Mouse (Mus musculus): ENCODE measurements around the gene Fut1. TPM values are rescaled to one million over a fixed set of nuclear protein-coding genes. Genes with fewer than 3 reads are reported as not detected.

The Fut1 gene
- polyA plus RNA-seq (2015; fragmentation: Nextera tagmentation; extraction: Ambion mirVana) = 0.05 TPM in 1 of 2 replicates, not detected in the other

GRCm38 (mm10) chr7:45617042-45617695, at the start of gene Fut1:
Gene Fut1 (plus strand): TSS chr7:45617289.

GRCm38 (mm10) chr7:45570103-45570741, 46.9 kb upstream of the Fut1 start, which contains the start of gene Bcat2:
Gene Bcat2 (plus strand): TSS chr7:45570153.

GRCm38 (mm10) chr7:45621443-45621842, 4.4 kb downstream of the Fut1 start, which contains the start of gene Izumo1:
Gene Izumo1 (plus strand): TSS chr7:45621811.

GRCm38 (mm10) chr7:45627261-45627660, 10.2 kb downstream of the Fut1 start, which contains the start of gene Rasip1:
Gene Rasip1 (plus strand): TSS chr7:45627488.

GRCm38 (mm10) chr7:45639561-45640027, 22.5 kb downstream of the Fut1 start, which contains the start of gene Mamstr:
Gene Mamstr (plus strand): TSS chr7:45639977.

GRCm38 (mm10) chr7:45666161-45666560, 49.1 kb downstream of the Fut1 start, which contains the start of gene Fut2:
Gene Fut2 (minus strand): TSS chr7:45666394.

Other genes with a start within 250 kb of the Fut1 start
- 1.5 and 2.0 TPM in 2 replicates for gene Lin7b, start 246.7 kb upstream of the Fut1 start, polyA plus RNA-seq (2015; fragmentation: Nextera tagmentation; extraction: Ambion mirVana)
- 64.7 and 74.9 TPM in 2 replicates for gene Snrnp70, start 221.5 kb upstream of the Fut1 start, polyA plus RNA-seq (2015; fragmentation: Nextera tagmentation; extraction: Ambion mirVana)
- 3.5 and 4.7 TPM in 2 replicates for gene Kcna7, start 211.6 kb upstream of the Fut1 start, polyA plus RNA-seq (2015; fragmentation: Nextera tagmentation; extraction: Ambion mirVana)
- gene Ntf5, start 203.6 kb upstream of the Fut1 start, polyA plus RNA-seq (2015; fragmentation: Nextera tagmentation; extraction: Ambion mirVana) = 0.09 and 0.17 TPM in 2 replicates
- not detected in 2 replicates for gene Lhb, start 196.5 kb upstream of the Fut1 start, polyA plus RNA-seq (2015; fragmentation: Nextera tagmentation; extraction: Ambion mirVana)
- gene Gys1, start 182.4 kb upstream of the Fut1 start, polyA plus RNA-seq (2015; fragmentation: Nextera tagmentation; extraction: Ambion mirVana) = 90.8 and 92.1 TPM in 2 replicates
- 31.4 and 35.8 TPM in 2 replicates for gene Ruvbl2, start 179.2 kb upstream of the Fut1 start, polyA plus RNA-seq (2015; fragmentation: Nextera tagmentation; extraction: Ambion mirVana)
- 2,280 and 2,838 TPM in 2 replicates for gene Ftl1, start 157.4 kb upstream of the Fut1 start, polyA plus RNA-seq (2015; fragmentation: Nextera tagmentation; extraction: Ambion mirVana)
- gene Bax, start 150.4 kb upstream of the Fut1 start, polyA plus RNA-seq (2015; fragmentation: Nextera tagmentation; extraction: Ambion mirVana) = 74.5 and 83.5 TPM in 2 replicates
- gene Tulp2, start 135.4 kb upstream of the Fut1 start, polyA plus RNA-seq (2015; fragmentation: Nextera tagmentation; extraction: Ambion mirVana) = 0.06 and 0.12 TPM in 2 replicates
- gene Gm45808, start 130.5 kb upstream of the Fut1 start, polyA plus RNA-seq (2015; fragmentation: Nextera tagmentation; extraction: Ambion mirVana) = not detected in 2 replicates
- 7.1 and 7.2 TPM in 2 replicates for gene Dhdh, start 128.5 kb upstream of the Fut1 start, polyA plus RNA-seq (2015; fragmentation: Nextera tagmentation; extraction: Ambion mirVana)
- gene Nucb1, start 106.9 kb upstream of the Fut1 start, polyA plus RNA-seq (2015; fragmentation: Nextera tagmentation; extraction: Ambion mirVana) = 124 and 146 TPM in 2 replicates
- gene Ppp1r15a, start 91.0 kb upstream of the Fut1 start, polyA plus RNA-seq (2015; fragmentation: Nextera tagmentation; extraction: Ambion mirVana) = 19.1 and 19.6 TPM in 2 replicates
- 5.6 and 8.0 TPM in 2 replicates for gene Plekha4, start 91.0 kb upstream of the Fut1 start, polyA plus RNA-seq (2015; fragmentation: Nextera tagmentation; extraction: Ambion mirVana)
- 6.1 and 7.2 TPM in 2 replicates for gene Hsd17b14, start 62.4 kb upstream of the Fut1 start, polyA plus RNA-seq (2015; fragmentation: Nextera tagmentation; extraction: Ambion mirVana)
- gene Bcat2, start 47.1 kb upstream of the Fut1 start, polyA plus RNA-seq (2015; fragmentation: Nextera tagmentation; extraction: Ambion mirVana) = 35.4 and 88.9 TPM in 2 replicates
- gene Fgf21, start 1.8 kb upstream of the Fut1 start, polyA plus RNA-seq (2015; fragmentation: Nextera tagmentation; extraction: Ambion mirVana) = 0.18 TPM in 1 of 2 replicates, not detected in the other
- gene Izumo1, start 4.5 kb downstream of the Fut1 start, polyA plus RNA-seq (2015; fragmentation: Nextera tagmentation; extraction: Ambion mirVana) = 0.06 TPM in 1 of 2 replicates, not detected in the other
- gene Rasip1, start 10.2 kb downstream of the Fut1 start, polyA plus RNA-seq (2015; fragmentation: Nextera tagmentation; extraction: Ambion mirVana) = 10.3 and 13.9 TPM in 2 replicates
- 139 and 174 TPM in 2 replicates for gene Mamstr, start 22.7 kb downstream of the Fut1 start, polyA plus RNA-seq (2015; fragmentation: Nextera tagmentation; extraction: Ambion mirVana)
- gene Fut2, start 49.1 kb downstream of the Fut1 start, polyA plus RNA-seq (2015; fragmentation: Nextera tagmentation; extraction: Ambion mirVana) = 1.9 and 2.1 TPM in 2 replicates
- gene Ntn5, start 66.7 kb downstream of the Fut1 start, polyA plus RNA-seq (2015; fragmentation: Nextera tagmentation; extraction: Ambion mirVana) = 1.6 and 1.7 TPM in 2 replicates
- 0.33 and 0.40 TPM in 2 replicates for gene Sec1, start 77.1 kb downstream of the Fut1 start, polyA plus RNA-seq (2015; fragmentation: Nextera tagmentation; extraction: Ambion mirVana)
- gene Car11, start 82.6 kb downstream of the Fut1 start, polyA plus RNA-seq (2015; fragmentation: Nextera tagmentation; extraction: Ambion mirVana) = 2.4 and 3.0 TPM in 2 replicates
- gene Dbp, start 87.8 kb downstream of the Fut1 start, polyA plus RNA-seq (2015; fragmentation: Nextera tagmentation; extraction: Ambion mirVana) = 9.9 and 10.3 TPM in 2 replicates
- 568 and 577 TPM in 2 replicates for gene Rpl18, start 98.2 kb downstream of the Fut1 start, polyA plus RNA-seq (2015; fragmentation: Nextera tagmentation; extraction: Ambion mirVana)
- gene Sphk2, start 100.7 kb downstream of the Fut1 start, polyA plus RNA-seq (2015; fragmentation: Nextera tagmentation; extraction: Ambion mirVana) = 11.7 and 13.4 TPM in 2 replicates
- 0.10 and 0.17 TPM in 2 replicates for gene Fam83e, start 103.9 kb downstream of the Fut1 start, polyA plus RNA-seq (2015; fragmentation: Nextera tagmentation; extraction: Ambion mirVana)
- not detected in 2 replicates for gene Spaca4, start 108.5 kb downstream of the Fut1 start, polyA plus RNA-seq (2015; fragmentation: Nextera tagmentation; extraction: Ambion mirVana)
- 0.18 TPM in 1 of 2 replicates, not detected in the other for gene Lmtk3, start 166.4 kb downstream of the Fut1 start, polyA plus RNA-seq (2015; fragmentation: Nextera tagmentation; extraction: Ambion mirVana)
- gene Sult2b1, start 167.4 kb downstream of the Fut1 start, polyA plus RNA-seq (2015; fragmentation: Nextera tagmentation; extraction: Ambion mirVana) = 0.21 and 5.3 TPM in 2 replicates
- gene Cyth2, start 197.3 kb downstream of the Fut1 start, polyA plus RNA-seq (2015; fragmentation: Nextera tagmentation; extraction: Ambion mirVana) = 42.5 and 48.2 TPM in 2 replicates
- 0.31 and 0.54 TPM in 2 replicates for gene Kcnj14, start 207.5 kb downstream of the Fut1 start, polyA plus RNA-seq (2015; fragmentation: Nextera tagmentation; extraction: Ambion mirVana)
- gene Grwd1, start 213.7 kb downstream of the Fut1 start, polyA plus RNA-seq (2015; fragmentation: Nextera tagmentation; extraction: Ambion mirVana) = 27.3 and 27.6 TPM in 2 replicates